Mouse (Mus musculus): Measurements from ENCODE around the gene Rnase10. TPM values are rescaled to one million over a fixed set of nuclear protein-coding genes. Genes with fewer than 3 reads are reported as not detected.

The Rnase10 gene
- polyA plus RNA-seq, 1 experiment from 2014 or later: not detected

DNA sequence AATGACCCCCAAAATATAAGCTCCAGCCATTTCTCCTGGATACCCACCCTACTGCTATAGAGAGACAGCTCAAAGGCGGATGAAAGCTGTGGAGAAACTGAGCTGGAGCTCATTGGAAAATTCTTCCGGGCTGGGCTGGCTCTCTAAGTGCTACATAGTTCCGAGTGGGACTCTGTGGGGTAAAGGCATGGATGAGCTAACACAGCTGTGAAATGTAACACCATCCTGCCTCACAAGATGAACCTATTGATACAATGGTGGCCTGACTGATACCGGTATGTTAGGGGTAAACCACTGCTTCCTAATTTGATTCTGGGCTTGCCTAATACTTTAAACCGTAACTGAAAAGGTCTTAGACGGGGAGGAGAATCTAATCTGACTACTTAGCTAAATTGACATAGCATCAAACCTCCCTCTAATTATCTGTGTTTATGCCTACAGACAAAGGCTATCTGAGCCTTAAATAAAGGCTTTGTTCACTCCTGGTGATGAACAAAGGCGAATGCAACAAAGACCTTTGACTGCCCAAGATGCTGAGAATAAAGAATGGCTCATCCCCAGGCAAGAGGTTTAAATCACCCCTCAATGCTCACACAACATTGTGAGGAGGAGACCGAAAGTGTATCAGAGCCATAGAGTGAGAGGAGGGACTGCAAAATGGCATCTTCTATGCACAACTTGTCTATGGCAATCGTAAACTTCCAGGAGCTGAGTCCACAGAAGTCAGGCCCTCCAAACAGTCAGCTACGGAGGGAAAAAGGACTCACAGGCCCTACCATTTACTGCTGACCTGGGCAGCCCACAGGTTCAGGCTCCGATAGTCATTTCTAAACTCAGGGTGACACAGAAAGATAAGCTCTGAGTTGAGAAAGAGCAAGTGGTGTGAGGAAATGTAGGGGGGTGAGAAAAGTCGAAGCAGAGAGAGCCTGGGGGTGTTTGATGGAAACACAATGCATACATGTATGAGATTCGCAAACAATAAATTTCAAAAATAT is 47.0 kb downstream of the Rnase10 start:
- Histone ChIP-seq H3K36me3 (ENCODE audit: control insufficient read depth, insufficient read depth, low read length) (no peaks in the 10 kb centered on the region), H3K4me3 (ENCODE audit: low read depth, low read length) (no peak overlapping the region), H3K27ac (ENCODE audit: low read depth, low read length) (no peak overlapping the region; the same call in 1 of the 2 replicates), H3K9me3 (ENCODE audit: control insufficient read depth, low read length) (no peaks in the 10 kb centered on the region), H3K4me1 (replicated peaks; ENCODE audit: control insufficient read depth, insufficient read depth, low read length) (no peaks in the 10 kb centered on the region), H3K4me2 (replicated peaks; ENCODE audit: low read depth, low read length) (no peak overlapping the region), H3K27me3 (ENCODE audit: control insufficient read depth, insufficient read depth, low read length) (no peaks in the 10 kb centered on the region), H3K9ac (ENCODE audit: low read depth, low read length) (no peak overlapping the region)
- DNase-seq (ENCODE audit: low spot score) (peak; percentile 19), ATAC-seq (ENCODE audit: low FRiP score) (no peak)
- 36% methylated on average over 13 of the region's 13 CpGs for WGBS

DNA sequence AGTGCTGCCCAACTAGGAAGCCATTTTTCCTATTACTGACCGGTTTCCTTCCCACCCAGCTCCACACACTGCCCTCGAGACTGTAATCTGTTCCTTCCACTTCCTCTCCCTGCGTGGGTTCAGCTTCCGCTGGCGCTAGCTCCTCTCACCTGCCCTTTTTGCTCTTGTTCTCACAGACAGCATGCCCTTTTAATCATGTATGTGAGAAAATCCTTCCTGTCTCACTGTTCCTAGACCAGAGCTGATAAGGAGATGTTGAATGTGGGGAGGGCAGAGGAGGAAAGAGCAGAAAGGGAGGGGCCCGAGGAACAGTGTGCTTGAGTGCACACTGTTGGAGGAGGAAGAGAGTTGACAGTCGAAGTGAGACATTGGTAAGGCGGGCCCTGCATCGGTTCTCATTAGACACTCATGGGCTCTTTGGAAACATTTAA is 49.9 kb downstream of the Rnase10 start, which contains the start of gene Rnase12:
Rnase12 (minus strand) TSS at position 261 of the 431 bp plus-strand sequence.
- Histone ChIP-seq H3K27me3 (ENCODE audit: control insufficient read depth, insufficient read depth, low read length) (no peaks in the 10 kb centered on the region), H3K27ac (ENCODE audit: low read depth, low read length) (no peak within 1 kb of the TSS), H3K4me1 (replicated peaks; ENCODE audit: control insufficient read depth, insufficient read depth, low read length) (no peaks in the 10 kb centered on the region), H3K4me3 (ENCODE audit: low read depth, low read length) (no peak within 1 kb of the TSS), H3K4me2 (replicated peaks; ENCODE audit: low read depth, low read length) (no peak within 1 kb of the TSS), H3K9me3 (ENCODE audit: control insufficient read depth, low read length) (no peaks in the 10 kb centered on the region), H3K36me3 (ENCODE audit: control insufficient read depth, insufficient read depth, low read length) (no peaks in the 10 kb centered on the region), H3K9ac (ENCODE audit: low read depth, low read length) (no peak within 1 kb of the TSS)
- 77% methylated on average over 9 of the region's 9 CpGs for WGBS
- ATAC-seq (ENCODE audit: low FRiP score) (no peak), DNase-seq (ENCODE audit: low spot score) (no peak)

Other genes with a start within 250 kb of the Rnase10 start
- gene Ttc5, start 222.2 kb upstream of the Rnase10 start, polyA plus RNA-seq (2014; fragmentation: Nextera tagmentation; extraction: Ambion mirVana): 105 and 106 TPM in 2 replicates
- not detected in 2 replicates for gene Ccnb1ip1, start 200.0 kb upstream of the Rnase10 start, polyA plus RNA-seq (2014; fragmentation: Nextera tagmentation; extraction: Ambion mirVana)
- gene Parp2, start 199.9 kb upstream of the Rnase10 start, polyA plus RNA-seq (2014; fragmentation: Nextera tagmentation; extraction: Ambion mirVana): 63.6 and 66.0 TPM in 2 replicates
- gene Tep1, start 137.2 kb upstream of the Rnase10 start, polyA plus RNA-seq (2014; fragmentation: Nextera tagmentation; extraction: Ambion mirVana): 5.8 and 6.1 TPM in 2 replicates
- gene Klhl33, start 110.2 kb upstream of the Rnase10 start, polyA plus RNA-seq (2014; fragmentation: Nextera tagmentation; extraction: Ambion mirVana): 0.11 TPM in 1 of 2 replicates, not detected in the other
- 146 and 160 TPM in 2 replicates for gene Osgep, start 82.9 kb upstream of the Rnase10 start, polyA plus RNA-seq (2014; fragmentation: Nextera tagmentation; extraction: Ambion mirVana)
- 344 and 364 TPM in 2 replicates for gene Apex1, start 82.8 kb upstream of the Rnase10 start, polyA plus RNA-seq (2014; fragmentation: Nextera tagmentation; extraction: Ambion mirVana)
- gene Pip4p1, start 76.9 kb upstream of the Rnase10 start, polyA plus RNA-seq (2014; fragmentation: Nextera tagmentation; extraction: Ambion mirVana): 53.8 and 55.6 TPM in 2 replicates
- gene Pnp, start 76.7 kb upstream of the Rnase10 start, polyA plus RNA-seq (2014; fragmentation: Nextera tagmentation; extraction: Ambion mirVana): 62.1 and 63.9 TPM in 2 replicates
- not detected in 2 replicates for gene Gm49342, start 63.2 kb upstream of the Rnase10 start, polyA plus RNA-seq (2014; fragmentation: Nextera tagmentation; extraction: Ambion mirVana)
- 0.36 and 0.52 TPM in 2 replicates for gene Pnp2, start 51.8 kb upstream of the Rnase10 start, polyA plus RNA-seq (2014; fragmentation: Nextera tagmentation; extraction: Ambion mirVana)
- not detected in 2 replicates for gene Rnase9, start 34.1 kb downstream of the Rnase10 start, polyA plus RNA-seq (2014; fragmentation: Nextera tagmentation; extraction: Ambion mirVana)
- not detected in 2 replicates for gene Rnase11, start 42.4 kb downstream of the Rnase10 start, polyA plus RNA-seq (2014; fragmentation: Nextera tagmentation; extraction: Ambion mirVana)
- gene Rnase12, start 49.9 kb downstream of the Rnase10 start, polyA plus RNA-seq (2014; fragmentation: Nextera tagmentation; extraction: Ambion mirVana): not detected in 2 replicates
- gene Olfr750, start 66.7 kb downstream of the Rnase10 start, polyA plus RNA-seq (2014; fragmentation: Nextera tagmentation; extraction: Ambion mirVana): not detected in 2 replicates
- gene Rnase4, start 83.3 kb downstream of the Rnase10 start, polyA plus RNA-seq (2014; fragmentation: Nextera tagmentation; extraction: Ambion mirVana): 17.3 and 19.2 TPM in 2 replicates
- 2.8 and 3.0 TPM in 2 replicates for gene Ang, start 83.4 kb downstream of the Rnase10 start, polyA plus RNA-seq (2014; fragmentation: Nextera tagmentation; extraction: Ambion mirVana)
- gene Eddm3b, start 106.7 kb downstream of the Rnase10 start, polyA plus RNA-seq (2014; fragmentation: Nextera tagmentation; extraction: Ambion mirVana): 0.15 and 0.24 TPM in 2 replicates
- gene Rnase6, start 116.2 kb downstream of the Rnase10 start, polyA plus RNA-seq (2014; fragmentation: Nextera tagmentation; extraction: Ambion mirVana): 0.24 TPM in 1 of 2 replicates, not detected in the other
- gene Rnase1, start 139.0 kb downstream of the Rnase10 start, polyA plus RNA-seq (2014; fragmentation: Nextera tagmentation; extraction: Ambion mirVana): 0.20 TPM in 1 of 2 replicates, not detected in the other
- not detected in 2 replicates for gene Rnase2b, start 154.5 kb downstream of the Rnase10 start, polyA plus RNA-seq (2014; fragmentation: Nextera tagmentation; extraction: Ambion mirVana)
- not detected in 2 replicates for gene Ang2, start 191.4 kb downstream of the Rnase10 start, polyA plus RNA-seq (2014; fragmentation: Nextera tagmentation; extraction: Ambion mirVana)
- gene Ear14, start 195.6 kb downstream of the Rnase10 start, polyA plus RNA-seq (2014; fragmentation: Nextera tagmentation; extraction: Ambion mirVana): not detected in 2 replicates
- not detected in 2 replicates for gene Rnase2a, start 248.4 kb downstream of the Rnase10 start, polyA plus RNA-seq (2014; fragmentation: Nextera tagmentation; extraction: Ambion mirVana)

All from hindbrain, embryonic 11.5 days (tissue).